Mouse (Mus musculus): Measurements from ENCODE around the gene C87436.

C87436 gene

DNA sequence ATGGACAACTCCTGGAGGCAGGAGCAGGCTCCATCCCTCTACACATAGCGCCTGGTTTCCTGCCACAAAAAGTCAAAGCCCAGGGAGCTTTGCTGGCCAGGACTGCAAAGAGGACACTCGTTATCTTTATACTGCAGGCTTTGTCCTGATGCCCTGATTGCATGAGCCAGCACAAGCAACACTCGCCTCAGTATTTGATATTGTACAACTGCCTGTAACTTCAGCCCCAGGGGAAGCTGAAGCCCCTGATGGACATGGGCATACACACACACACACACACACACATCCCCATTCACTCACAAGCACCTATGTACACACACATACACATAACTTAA is 71.7 kb downstream of the C87436 start:
- DNase-seq (ENCODE audit: low spot score in 2 of 2): no peak

DNA sequence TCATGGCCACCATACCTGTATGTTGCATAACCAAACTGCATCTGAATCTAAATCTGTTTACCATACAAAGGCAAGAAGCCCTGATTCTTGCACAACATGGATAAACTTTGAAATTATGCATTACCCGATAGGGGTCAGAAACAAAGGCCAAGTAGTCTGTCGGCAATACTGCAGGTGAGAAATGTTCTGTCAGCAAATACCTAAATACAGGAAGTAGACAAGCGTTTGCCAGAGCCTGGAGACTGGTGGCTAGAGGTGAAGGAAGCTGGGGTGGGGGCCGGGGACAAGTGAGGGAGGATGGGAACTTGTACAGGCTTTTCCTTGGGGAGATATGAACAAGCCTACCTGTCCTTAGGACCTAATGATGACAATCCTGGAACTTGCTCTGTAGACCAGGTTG is 72.8 kb downstream of the C87436 start:
- DNase-seq (ENCODE audit: low spot score in 2 of 2): no peak

DNA sequence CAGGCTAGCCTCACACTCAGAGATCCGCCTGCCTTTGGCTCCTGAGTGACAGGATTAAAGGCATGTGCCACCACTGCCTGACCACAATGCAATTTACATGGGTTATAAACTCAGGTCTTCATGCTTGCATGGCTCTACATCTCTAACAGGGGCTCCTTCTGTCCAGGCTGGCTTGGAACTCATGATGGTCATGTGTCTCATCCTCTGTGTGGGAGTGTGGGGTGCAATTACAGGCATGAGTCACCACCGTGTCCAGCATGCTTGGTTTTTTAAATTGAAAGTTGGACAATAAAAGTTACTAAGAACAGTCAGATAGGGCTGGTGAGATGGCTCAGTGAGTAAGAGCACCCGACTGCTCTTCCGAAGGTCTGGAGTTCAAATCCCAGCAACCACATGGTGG is 75.1 kb downstream of the C87436 start:
- DNase-seq (ENCODE audit: low spot score in 2 of 2): no peak

DNA sequence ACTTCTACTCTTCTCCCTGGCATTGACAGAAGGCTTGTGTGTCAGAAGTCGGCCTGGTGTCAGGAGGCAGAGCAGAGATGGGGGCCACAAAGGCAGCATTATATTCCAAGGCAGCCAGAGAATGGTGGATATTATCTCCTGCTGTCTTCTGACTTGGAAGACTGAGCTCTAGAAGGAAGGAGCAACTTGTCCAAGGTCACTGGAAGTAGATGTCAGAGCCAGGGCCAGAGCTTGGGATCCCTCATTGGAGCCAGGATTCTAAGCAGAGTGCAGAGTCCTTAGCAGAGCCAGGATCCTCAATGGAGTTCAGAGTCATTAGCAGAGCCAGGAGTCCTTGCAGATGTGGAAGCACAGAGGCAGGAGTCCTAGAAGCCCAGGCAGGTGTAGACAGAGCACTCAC is 77.8 kb downstream of the C87436 start:
- no peak for DNase-seq (ENCODE audit: low spot score in 2 of 2)

DNA sequence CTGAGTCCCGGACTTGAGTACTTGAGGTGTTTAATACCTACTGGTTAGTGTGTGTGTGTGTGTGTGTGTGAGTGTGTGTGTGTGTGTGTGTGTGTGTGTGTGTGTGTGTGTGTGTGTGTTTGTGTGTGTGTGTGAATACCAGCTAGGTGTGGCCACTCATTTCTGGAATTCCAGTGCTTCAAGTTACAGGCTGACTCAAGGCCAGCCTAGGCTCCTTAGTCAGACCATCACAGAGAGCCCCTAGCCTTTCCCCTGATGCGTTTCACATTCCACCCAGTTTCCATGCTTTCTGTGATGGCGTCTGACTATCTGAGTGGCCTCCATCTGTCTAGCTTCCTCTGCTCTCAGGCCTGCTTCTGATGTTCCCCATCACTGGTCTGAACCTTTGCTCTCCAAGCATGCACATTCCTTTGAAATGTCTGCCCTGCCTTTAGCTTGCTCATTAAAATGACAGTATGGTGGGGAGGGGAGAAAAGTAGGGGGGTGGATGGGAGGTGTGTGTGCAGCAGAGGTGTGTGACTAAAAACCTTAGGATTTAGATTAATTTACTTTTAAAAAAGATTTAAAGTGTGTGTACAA is 81.7 kb downstream of the C87436 start:
- no peak for DNase-seq (ENCODE audit: low spot score in 2 of 2)

DNA sequence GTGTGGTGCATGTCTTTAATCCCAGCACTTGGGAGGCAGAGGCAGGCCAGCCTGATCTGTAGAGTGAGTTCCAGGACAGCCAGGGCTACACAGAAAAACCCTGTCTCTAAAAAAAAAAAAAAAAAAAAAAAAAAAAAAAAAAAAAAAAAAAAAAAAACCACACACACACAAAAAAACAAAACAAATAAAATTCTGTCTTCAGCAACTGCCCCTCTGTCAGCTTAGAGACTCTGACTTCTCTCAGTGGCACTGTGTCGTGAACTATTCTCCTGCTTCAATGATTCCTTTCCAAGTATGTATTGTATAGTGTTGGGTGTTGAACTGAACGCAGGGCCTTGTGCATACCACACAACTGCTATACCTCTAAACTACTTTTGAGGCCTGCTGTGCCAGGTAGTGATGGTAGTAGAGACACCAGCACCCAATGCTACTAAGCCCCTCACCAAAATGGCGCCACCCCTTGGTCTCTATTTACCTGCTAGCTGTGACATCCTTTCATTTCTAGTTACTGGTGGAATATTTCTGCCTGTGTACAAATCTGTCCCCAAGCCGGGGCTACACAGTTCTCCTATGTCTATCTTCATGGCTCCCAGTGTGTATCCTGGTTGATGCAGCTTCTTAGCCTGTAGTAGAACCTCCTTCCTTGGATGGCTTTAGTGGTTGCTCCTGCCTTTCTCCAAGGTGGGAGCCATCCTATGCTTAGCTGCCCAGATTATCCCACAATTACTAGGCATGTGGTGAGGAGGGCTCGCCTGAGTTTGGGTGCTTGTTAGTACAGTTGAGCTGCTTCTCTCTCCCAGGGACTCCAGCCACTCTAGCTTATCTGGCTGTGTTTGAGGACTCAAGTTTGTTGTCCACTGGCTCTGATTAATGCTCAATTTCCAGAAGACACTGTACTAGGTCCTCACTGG is 84.1 kb downstream of the C87436 start:
- no peak for DNase-seq (ENCODE audit: low spot score in 2 of 2)
